Mouse (Mus musculus) embryonic fibroblast, embryonic 13.5 days (primary cell): ENCODE data around the gene Diaph2.

Experiments used
- CTCF ChIP-seq: IDR thresholded peaks from 2 replicates; pipeline ENCODE4 v1.5.1; 2011; ENCODE audit warnings: mild to moderate bottlenecking, control low read depth, low read length, moderate library complexity, borderline replicate concordance; ENCODE audit not compliant: insufficient read depth
- POLR2A ChIP-seq: IDR thresholded peaks from 2 replicates; pipeline ENCODE4 v1.6.1; 2011; ENCODE audit warnings: low read depth, mild to moderate bottlenecking, control low read depth, low read length, moderate library complexity

GRCm38 (mm10) chrX:130393508-130394145 lies 644.1 kb downstream of the Diaph2 start:
- no peak for TF ChIP-seq CTCF
- no peak for TF ChIP-seq POLR2A
